Mouse (Mus musculus): ENCODE results near the gene Map10.

- TF ChIP-seq EP300 (IDR thresholded peaks at IDR 0.05) (no peak), CTCF (IDR thresholded peaks at IDR 0.05) (peak; percentile 65)
Observed at GRCm38 (mm10) chr8:125718914-125719313, 49.3 kb downstream of the Map10 start.
